In the genomic region with DNA sequence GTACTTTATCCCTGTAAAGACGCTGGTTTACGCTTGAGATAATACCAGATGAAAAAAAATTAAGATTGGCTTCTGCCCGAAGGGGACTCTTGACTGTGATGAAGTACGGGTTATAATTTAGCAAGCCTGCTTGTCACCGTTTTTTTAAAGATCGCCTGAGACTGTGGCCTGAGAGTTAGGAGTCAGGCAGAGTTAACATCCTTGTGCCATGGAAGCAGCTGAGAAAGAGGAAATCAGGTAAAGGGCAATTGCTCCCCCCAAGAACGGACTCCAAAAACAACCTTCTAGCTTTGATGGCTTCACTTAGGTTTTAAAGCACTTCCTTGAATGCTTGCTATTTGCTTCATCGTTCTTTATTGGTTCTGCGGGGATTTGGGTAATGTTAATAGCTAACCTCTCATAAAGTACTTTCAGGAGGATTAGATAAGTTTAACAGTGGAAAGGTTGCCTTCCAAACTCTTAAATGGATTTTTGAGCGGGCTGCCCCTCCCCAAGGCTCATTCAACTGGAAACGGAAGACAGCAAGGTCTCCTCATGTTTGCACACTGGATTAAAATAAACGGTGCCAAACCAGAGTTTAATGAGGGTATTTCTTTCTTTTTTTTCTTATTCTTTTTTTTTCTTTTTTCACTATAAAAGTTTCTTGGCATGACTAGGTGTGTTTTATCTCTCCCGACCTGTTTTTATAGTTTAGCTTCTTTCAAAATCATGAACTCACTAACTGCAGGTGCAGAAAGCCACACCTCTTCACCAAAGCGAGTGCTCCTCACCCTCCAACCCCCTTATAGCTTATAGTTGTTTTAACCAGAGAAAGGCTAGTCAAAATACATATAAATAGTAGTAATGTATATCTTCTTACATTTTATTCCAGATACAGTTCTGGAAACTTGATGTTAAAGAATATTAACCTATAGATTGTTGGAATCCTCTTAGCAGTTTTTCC, we compare ENCODE assay signal across 7 mouse cellular contexts. TPM values are rescaled to one million over a fixed set of nuclear protein-coding genes. Genes with fewer than 3 reads are reported as not detected.
DNase-seq lines count a peak whose midpoint lies in the region; ATAC-seq and TF ChIP-seq lines count a peak whose summit lies in the region.

No protein-coding gene starts in this region.

- peak overlapping the region; percentile 67 for H3K4me2 ChIP-seq in forebrain, embryonic 16.5 days (ENCODE audit: low read length)

- peaks cover 1 to 13% of the 10 kb centered on the region in 2 experiments; a peak in 3 of 4 replicates for H3K36me3 ChIP-seq in MEL (ENCODE audit: control insufficient read depth in 1 of 2, insufficient read depth in 2 of 2, low read length in 2 of 2)
- no peaks in the 10 kb centered on the region for H3K36me3 ChIP-seq in forebrain, embryonic 16.5 days (ENCODE audit: control insufficient read depth, insufficient read depth)
- H3K36me3 ChIP-seq in macrophage (ENCODE audit: inconsistent target): no peaks in the 10 kb centered on the region

- H3K4me3 ChIP-seq in MEL (ENCODE audit: control insufficient read depth in 1 of 2, insufficient read depth in 1 of 2, low read depth in 2 of 2, low read length in 2 of 2) (peak overlapping the region; percentile 72 to 84), macrophage (ENCODE audit: inconsistent target) (peak overlapping the region; percentile 100)
- peak overlapping the region; percentile 95 for H3K4me3 ChIP-seq in forebrain, embryonic 16.5 days (replicated peaks; ENCODE audit: low read length)

- no peaks in the 10 kb centered on the region for H3K27me3 ChIP-seq in MEL (ENCODE audit: control insufficient read depth in 1 of 2, insufficient read depth in 2 of 2, low read length in 2 of 2)
- H3K27me3 ChIP-seq in forebrain, embryonic 16.5 days (replicated peaks; ENCODE audit: control insufficient read depth, insufficient read depth, low read length): no peaks in the 10 kb centered on the region

- H3K4me1 ChIP-seq in MEL (ENCODE audit: control insufficient read depth in 1 of 2, insufficient read depth in 2 of 2, low read length in 2 of 2): peaks cover 4 to 8% of the 10 kb centered on the region in 2 experiments
- H3K4me1 ChIP-seq in forebrain, embryonic 16.5 days (replicated peaks; ENCODE audit: control insufficient read depth, insufficient read depth, low read length): peaks cover 15% of the 10 kb centered on the region

- peaks cover 24% of the 10 kb centered on the region for H3K79me2 ChIP-seq in MEL (ENCODE audit: control insufficient read depth, insufficient read depth, low read length, poor library complexity)
- peaks cover 38% of the 10 kb centered on the region for H3K79me2 ChIP-seq in macrophage (ENCODE audit: inconsistent target)

- 39% methylated on average over 14 of the region's 14 CpGs for WGBS in forebrain, embryonic 16.5 days
- 1% methylated on average over 14 of the region's 14 CpGs for WGBS in macrophage (ENCODE audit: missing documents)

- no peak for TF ChIP-seq CTCF in MEL (IDR thresholded peaks at IDR 0.05 in 2 of 3, conservative IDR thresholded peaks at IDR 0.05 in 1 of 3; ENCODE audit: control insufficient read depth in 1 of 3, insufficient read depth in 1 of 3, low read depth in 2 of 3, low read length in 3 of 3, poor library complexity in 1 of 3, severe bottlenecking in 1 of 3)

- no peak for ATAC-seq in forebrain, embryonic 16.5 days

- H3K27ac ChIP-seq in MEL (ENCODE audit: control insufficient read depth, low read depth, low read length): peak overlapping the region; percentile 90
- peak overlapping the region; percentile 84 for H3K27ac ChIP-seq in forebrain, embryonic 16.5 days (ENCODE audit: low read length)
- peak overlapping the region; percentile 88 for H3K27ac ChIP-seq in macrophage

- no peak for TF ChIP-seq POLR2A in MEL (IDR thresholded peaks at IDR 0.05; ENCODE audit: control insufficient read depth in 1 of 2, insufficient read depth in 1 of 2, low read depth in 1 of 2, low read length in 2 of 2, poor library complexity in 1 of 2)

- no peaks in the 10 kb centered on the region for H3K9me3 ChIP-seq in MEL (replicated peaks; ENCODE audit: insufficient read depth, low read length)
- no peaks in the 10 kb centered on the region for H3K9me3 ChIP-seq in forebrain, embryonic 16.5 days (ENCODE audit: control insufficient read depth, low read length)

- peak overlapping the region; percentile 80 for H3K9ac ChIP-seq in MEL (ENCODE audit: control insufficient read depth, low read depth, low read length, poor library complexity, severe bottlenecking)
- H3K9ac ChIP-seq in forebrain, embryonic 16.5 days (replicated peaks; ENCODE audit: low read depth, low read length): peak overlapping the region; percentile 54

- DNase-seq in A20 (ENCODE audit: low read depth, low spot score) (peak; percentile 73), MEL (ENCODE audit: low read depth, low spot score) (peak; percentile 59)
- peak; percentile 80 for DNase-seq in kidney, adult 9 months
- DNase-seq in thymus, postnatal 25 days: peak; percentile 36
- no peak for DNase-seq in layer of hippocampus, adult 18-20 months (ENCODE audit: low spot score in 2 of 2)

- no peak for TF ChIP-seq RAD21 in MEL (IDR thresholded peaks at IDR 0.05; ENCODE audit: low read depth, low read length)

- TF ChIP-seq EP300 in MEL (IDR thresholded peaks at IDR 0.05; ENCODE audit: low read depth in 1 of 2, low read length in 2 of 2): peak in 1 of 2 experiments; percentile 16; a peak in 2 of 4 replicates

TF ChIP-seq in MEL, 35 proteins besides CTCF, POLR2A, EP300 and RAD21 (continues in another document):
- TF ChIP-seq CHD1 (IDR thresholded peaks at IDR 0.05; ENCODE audit: low read depth, low read length): peak; percentile 64; the same call in 1 of the 2 replicates
- 0 out of 2 replicates have a peak, but pooled peaks have one; percentile 3 for TF ChIP-seq TCF12 (IDR thresholded peaks at IDR 0.05; ENCODE audit: low read depth, low read length)
- TF ChIP-seq TBP (IDR thresholded peaks at IDR 0.05; ENCODE audit: low read depth, low read length): no peak
- no peak for TF ChIP-seq RCOR1 (IDR thresholded peaks at IDR 0.05; ENCODE audit: low read depth, low read length)
- 0 out of 2 replicates have a peak, but pooled peaks have one; percentile 9 for TF ChIP-seq MXI1 (IDR thresholded peaks at IDR 0.05; ENCODE audit: low read depth, low read length)
- TF ChIP-seq ZNF384 (IDR thresholded peaks at IDR 0.05; ENCODE audit: low read depth, low read length): 0 out of 2 replicates have a peak, but pooled peaks have one; percentile 42
- no peak for TF ChIP-seq GATA1 (IDR thresholded peaks at IDR 0.05; ENCODE audit: low read depth, low read length)
- TF ChIP-seq ZC3H11A (IDR thresholded peaks at IDR 0.05; ENCODE audit: low read depth, low read length): no peak
- TF ChIP-seq MAX (IDR thresholded peaks at IDR 0.05; ENCODE audit: low read length): peak; percentile 16; the same call in 1 of the 2 replicates
- TF ChIP-seq SIN3A (IDR thresholded peaks at IDR 0.05; ENCODE audit: low read length): peak; percentile 24; the same call in 1 of the 2 replicates

RNA-seq across cellular contexts. Expression of a gene that starts 1.2 kb away (rescaled TPM):
- 26.0 and 28.0 TPM in 2 replicates for total RNA-seq in MEL (2012; rRNA removed)
- polyA plus RNA-seq in MEL (2012; ENCODE audit: insufficient read depth in 1 of 2, insufficient read length in 2 of 2, low read depth in 1 of 2, low replicate concordance in 2 of 2, missing spikeins in 1 of 2) (10 to 100 TPM in 1 of 2 experiments, not detected in 1; 23.9 TPM), macrophage (2018) (38.8 to 52.5 TPM (median 44.9 TPM) in 3 replicates)
- polyA plus RNA-seq in forebrain, embryonic 16.5 days (2015; fragmentation: Nextera tagmentation; extraction: Ambion mirVana): 6.0 and 7.2 TPM in 2 replicates
- total RNA-seq in macrophage (2018; cell fraction: chromatin; rRNA removed): 100 to 1,000 TPM in 10 of 26 experiments, 10 to 100 TPM in 16; 40.4 to 140 (median 93.1) TPM
- 10 to 100 TPM; 31.3 to 64.5 (median 40.6) TPM for total RNA-seq in macrophage (2018; cell fraction: cytosol; rRNA removed)
- 100 to 1,000 TPM in 6 of 26 experiments, 10 to 100 TPM in 20; 56.0 to 154 (median 85.4) TPM for total RNA-seq in macrophage (2018; cell fraction: nucleus; rRNA removed)
- 10 to 100 TPM; 39.5 to 43.4 TPM for total RNA-seq in layer of hippocampus, adult 18-20 months (2021)

RNA-seq across cellular contexts. Expression of a gene that starts 1.4 kb away (rescaled TPM):
- 2.0 and 3.1 TPM in 2 replicates for total RNA-seq in MEL (2012; rRNA removed)
- polyA plus RNA-seq in MEL (2012; ENCODE audit: insufficient read depth in 1 of 2, insufficient read length in 2 of 2, low read depth in 1 of 2, low replicate concordance in 2 of 2, missing spikeins in 1 of 2) (1 to 10 TPM in 1 of 2 experiments, not detected in 1; 4.4 TPM), macrophage (2018) (6.3 to 14.6 TPM (median 9.9 TPM) in 3 replicates)
- polyA plus RNA-seq in forebrain, embryonic 16.5 days (2015; fragmentation: Nextera tagmentation; extraction: Ambion mirVana): 7.0 and 8.3 TPM in 2 replicates
- total RNA-seq in macrophage (2018; cell fraction: chromatin; rRNA removed): 10 to 100 TPM; 12.9 to 77.0 (median 35.4) TPM
- total RNA-seq in macrophage (2018; cell fraction: cytosol; rRNA removed): 10 to 100 TPM in 18 of 26 experiments, 1 to 10 TPM in 8; 8.0 to 17.2 (median 11.2) TPM
- 10 to 100 TPM in 25 of 26 experiments, 1 to 10 TPM in 1; 8.4 to 50.7 (median 21.3) TPM for total RNA-seq in macrophage (2018; cell fraction: nucleus; rRNA removed)
- total RNA-seq in layer of hippocampus, adult 18-20 months (2021): 10 to 100 TPM; 12.0 to 13.7 TPM

RNA-seq across cellular contexts. Expression of a gene that starts 50.7 kb away (rescaled TPM):
- not detected in 2 replicates for total RNA-seq in MEL (2012; rRNA removed)
- polyA plus RNA-seq in MEL (2012; ENCODE audit: insufficient read depth in 1 of 2, insufficient read length in 2 of 2, low read depth in 1 of 2, low replicate concordance in 2 of 2, missing spikeins in 1 of 2) (not detected), macrophage (2018) (0.22 to 0.67 TPM (median 0.42 TPM) in 3 replicates)
- polyA plus RNA-seq in forebrain, embryonic 16.5 days (2015; fragmentation: Nextera tagmentation; extraction: Ambion mirVana): 0.37 TPM in 2 replicates
- 1 to 10 TPM in 15 of 26 experiments, under 1 TPM in 10, not detected in 1; 0.35 to 4.1 (median 1.1) TPM for total RNA-seq in macrophage (2018; cell fraction: chromatin; rRNA removed)
- under 1 TPM in 21 of 26 experiments, not detected in 5; 0.03 to 0.80 (median 0.34) TPM for total RNA-seq in macrophage (2018; cell fraction: cytosol; rRNA removed)
- total RNA-seq in macrophage (2018; cell fraction: nucleus; rRNA removed): 1 to 10 TPM in 11 of 26 experiments, under 1 TPM in 10, not detected in 5; 0.12 to 2.8 (median 1.1) TPM
- 10 to 100 TPM; 15.6 to 16.9 TPM for total RNA-seq in layer of hippocampus, adult 18-20 months (2021)

RNA-seq across cellular contexts. Expression of a gene that starts 52.2 kb away (rescaled TPM):
- 20.8 and 20.9 TPM in 2 replicates for total RNA-seq in MEL (2012; rRNA removed)
- polyA plus RNA-seq in MEL (2012; ENCODE audit: insufficient read depth in 1 of 2, insufficient read length in 2 of 2, low read depth in 1 of 2, low replicate concordance in 2 of 2, missing spikeins in 1 of 2) (10 to 100 TPM in 1 of 2 experiments, not detected in 1; 19.6 TPM), macrophage (2018) (36.5 to 75.0 TPM (median 54.4 TPM) in 3 replicates)
- 54.4 and 55.0 TPM in 2 replicates for polyA plus RNA-seq in forebrain, embryonic 16.5 days (2015; fragmentation: Nextera tagmentation; extraction: Ambion mirVana)
- total RNA-seq in macrophage (2018; cell fraction: chromatin; rRNA removed): 100 to 1,000 TPM in 14 of 26 experiments, 10 to 100 TPM in 12; 41.0 to 272 (median 112) TPM
- total RNA-seq in macrophage (2018; cell fraction: cytosol; rRNA removed): 10 to 100 TPM; 32.6 to 69.0 (median 46.5) TPM
- 100 to 1,000 TPM in 8 of 26 experiments, 10 to 100 TPM in 18; 39.4 to 168 (median 80.4) TPM for total RNA-seq in macrophage (2018; cell fraction: nucleus; rRNA removed)
- 10 to 100 TPM; 68.2 to 80.9 TPM for total RNA-seq in layer of hippocampus, adult 18-20 months (2021)

Comparison
In these comparisons a context has a peak if more than half of its experiments do, and no peak if none do; other contexts are left out.
1. DNase-seq: peak in A20 (single experiment), MEL (single experiment), kidney, adult 9 months (single experiment) and thymus, postnatal 25 days (single experiment); none in layer of hippocampus, adult 18-20 months (0 of 2).
2. Peak in every context shown above with its lines, with median percentiles within 50 percentile points of each other: H3K27ac ChIP-seq and H3K4me3 ChIP-seq.